Mouse (Mus musculus): ENCODE results near the gene Fuca1. TPM values are rescaled to one million over a fixed set of nuclear protein-coding genes. Genes with fewer than 3 reads are reported as not detected.

The Fuca1 gene
- polyA plus RNA-seq, 1 experiment from 2014 or later: 38.1 TPM

DNA sequence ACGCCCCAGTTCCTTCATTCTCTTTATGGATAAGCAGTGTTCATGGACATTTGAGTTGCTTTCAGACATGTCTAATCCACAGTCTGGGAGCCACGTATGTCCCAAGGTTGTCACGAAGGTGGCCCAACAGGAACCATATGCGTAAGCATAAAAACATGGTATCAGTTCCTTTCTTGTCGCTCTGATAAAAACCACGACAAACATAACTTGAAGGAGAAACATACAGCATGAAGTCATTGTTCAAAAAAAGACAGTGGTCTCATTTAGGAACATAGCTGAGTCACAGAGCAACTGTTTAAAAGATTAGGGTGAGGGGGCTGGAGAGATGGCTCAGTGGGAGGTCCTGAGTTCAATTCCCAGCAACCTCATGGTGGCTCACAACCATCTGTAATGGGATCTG, 21.7 kb downstream of the Fuca1 start:
- Histone ChIP-seq H3K4me1 (replicated peaks) (peaks cover 16% of the 10 kb centered on the region), H3K4me3 (no peak overlapping the region)
- WGBS: 45% methylated on average over 6 of the region's 6 CpGs

DNA sequence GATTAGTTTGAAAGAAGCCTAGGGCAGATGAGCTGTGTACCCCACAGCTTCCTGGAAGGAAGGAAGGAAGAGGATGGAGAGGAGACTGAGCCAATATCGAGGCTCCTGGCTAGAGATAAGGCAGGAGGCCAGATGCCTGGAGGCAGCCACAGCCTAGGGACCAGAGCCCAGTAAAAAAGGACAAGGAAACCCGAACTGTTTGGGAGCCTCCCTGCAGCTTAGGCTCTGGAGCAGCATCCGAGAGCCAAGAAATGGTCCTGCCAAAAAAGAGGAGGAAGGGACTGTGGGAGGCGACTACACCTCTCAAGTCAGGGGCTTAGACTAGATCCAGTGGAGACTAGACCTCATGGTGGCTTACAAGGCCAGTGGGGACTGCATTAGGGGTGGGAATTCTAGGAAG, 22.9 kb downstream of the Fuca1 start:
- Histone ChIP-seq H3K4me2 (no peak overlapping the region), H3K9me3 (replicated peaks) (no peaks in the 10 kb centered on the region), H3K36me3 (0 out of 2 replicates have a peak, but pooled peaks cover 8% of the 10 kb centered on the region), H3K27me3 (no peaks in the 10 kb centered on the region), H3K27ac (peak overlapping the region; percentile 6; the same call in 1 of the 2 replicates), H3K4me1 (replicated peaks) (peaks cover 24% of the 10 kb centered on the region), H3K4me3 (no peak overlapping the region), H3K9ac (no peak overlapping the region)
- ATAC-seq (replicated peaks; ENCODE audit: insufficient number of reproducible peaks, insufficient read depth, low FRiP score, low read depth): no peak
- WGBS: 40% methylated on average over 4 of the region's 4 CpGs

More for the DNA sequence above, 21.7 kb downstream of the Fuca1 start:
- H3K9me3 ChIP-seq (replicated peaks): no peaks in the 10 kb centered on the region
- no peak for ATAC-seq (replicated peaks; ENCODE audit: insufficient number of reproducible peaks, insufficient read depth, low FRiP score, low read depth)
- H3K9ac ChIP-seq: no peak overlapping the region
- no peaks in the 10 kb centered on the region for H3K27me3 ChIP-seq
- H3K36me3 ChIP-seq: 0 out of 2 replicates have a peak, but pooled peaks cover 8% of the 10 kb centered on the region
- no peak overlapping the region for H3K4me2 ChIP-seq
- no peak overlapping the region for H3K27ac ChIP-seq

DNA sequence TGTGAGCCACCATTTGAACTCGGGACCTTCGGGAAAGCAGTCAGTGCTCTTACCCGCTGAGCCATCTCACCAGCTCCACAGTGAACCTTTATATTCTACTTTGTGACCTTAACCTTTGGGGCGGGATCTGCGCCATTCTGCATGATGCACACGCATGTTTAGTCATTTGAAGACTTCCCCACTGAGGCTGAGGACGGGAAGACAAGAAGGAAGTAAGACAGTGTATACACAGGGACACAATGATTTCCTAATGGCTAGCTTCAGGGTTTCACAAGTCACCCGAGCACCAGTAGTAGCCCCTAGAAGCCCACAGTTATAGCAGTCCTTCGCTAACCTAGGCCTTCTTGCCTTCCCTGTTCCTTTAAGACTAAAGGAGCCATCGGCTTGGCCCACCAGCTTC, 25.2 kb downstream of the Fuca1 start:
- 77% methylated on average over 10 of the region's 10 CpGs for WGBS
- H3K36me3 ChIP-seq: no peaks in the 10 kb centered on the region; the same call in 1 of the 2 replicates
- ATAC-seq (replicated peaks; ENCODE audit: insufficient number of reproducible peaks, insufficient read depth, low FRiP score, low read depth): no peak
- peak overlapping the region; percentile 70 for H3K27ac ChIP-seq
- no peaks in the 10 kb centered on the region for H3K27me3 ChIP-seq
- peak overlapping the region; percentile 34 for H3K9ac ChIP-seq
- peaks cover 32% of the 10 kb centered on the region for H3K4me1 ChIP-seq (replicated peaks)
- H3K4me2 ChIP-seq: peak overlapping the region; percentile 74
- H3K4me3 ChIP-seq: peak overlapping the region; percentile 75
- no peaks in the 10 kb centered on the region for H3K9me3 ChIP-seq (replicated peaks)

DNA sequence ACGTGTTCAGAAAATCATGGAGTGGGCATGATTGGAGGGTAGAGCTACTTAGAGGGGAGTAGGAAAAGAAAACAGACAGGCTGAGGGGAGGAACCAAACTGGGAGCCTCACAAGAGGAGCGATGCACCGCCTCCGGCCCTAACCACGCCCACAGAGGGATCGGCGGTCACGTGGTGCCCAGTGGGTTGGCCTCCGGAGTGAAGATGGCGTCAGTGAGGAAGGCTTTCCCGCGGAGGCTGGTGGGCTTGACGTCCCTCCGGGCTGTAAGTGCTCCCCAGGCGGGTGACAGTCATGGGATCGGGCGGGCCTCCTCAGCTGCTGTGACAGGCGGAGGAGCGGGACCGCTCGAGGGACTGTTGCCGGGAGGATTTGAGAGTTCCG, 25.7 kb downstream of the Fuca1 start, which contains the start of gene Hmgcl:
Hmgcl (plus strand) TSS at position 171 of the 381 bp plus-strand sequence.
- Histone ChIP-seq H3K9ac (peak within 1 kb of the TSS; percentile 76), H3K36me3 (peaks cover 5% of the 10 kb centered on the region), H3K27ac (peak within 1 kb of the TSS; percentile 70), H3K27me3 (no peaks in the 10 kb centered on the region), H3K4me3 (peak within 1 kb of the TSS; percentile 75), H3K4me2 (peak within 1 kb of the TSS; percentile 74), H3K9me3 (replicated peaks) (no peaks in the 10 kb centered on the region), H3K4me1 (replicated peaks) (peaks cover 32% of the 10 kb centered on the region)
- under 1% methylated on average over 23 of the region's 23 CpGs for WGBS
- peak; percentile 91 for ATAC-seq (replicated peaks; ENCODE audit: insufficient number of reproducible peaks, insufficient read depth, low FRiP score, low read depth)

DNA sequence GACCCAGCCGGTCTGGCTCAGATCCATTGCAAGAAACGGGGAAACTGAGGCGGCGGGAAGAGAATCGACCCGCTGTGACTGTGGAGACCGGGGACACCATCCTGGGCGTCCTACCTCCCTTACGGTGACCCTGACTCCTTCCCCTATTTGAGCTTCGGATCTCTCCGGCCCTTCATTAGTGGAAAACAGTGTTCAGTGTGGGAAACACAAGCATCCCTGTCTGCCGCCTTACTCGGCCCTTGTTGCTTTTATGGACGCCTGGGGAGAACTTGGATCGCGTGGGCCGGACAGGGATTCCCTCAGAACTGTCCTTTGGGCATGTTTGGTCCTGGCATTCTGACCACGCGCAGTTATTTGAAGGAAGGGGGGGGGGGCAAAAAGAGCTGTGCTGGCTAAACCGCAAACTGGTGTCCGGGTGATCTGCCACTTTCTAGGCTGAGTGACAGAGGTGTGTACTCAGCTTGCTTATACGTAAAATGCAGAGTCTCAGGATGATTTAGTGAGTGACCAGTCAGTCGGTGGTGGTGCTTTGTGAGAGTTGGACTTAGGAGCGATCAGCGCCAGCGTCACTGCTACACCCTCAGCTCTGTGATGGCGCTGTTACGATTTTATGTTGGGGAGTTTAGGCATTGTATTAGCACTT, 26.2 kb downstream of the Fuca1 start:
- H3K36me3 ChIP-seq: peaks cover 10% of the 10 kb centered on the region
- ATAC-seq (replicated peaks; ENCODE audit: insufficient number of reproducible peaks, insufficient read depth, low FRiP score, low read depth): peak; percentile 3; the same call in 1 of the 2 replicates
- no peaks in the 10 kb centered on the region for H3K27me3 ChIP-seq
- peak overlapping the region; percentile 76 for H3K9ac ChIP-seq
- H3K4me1 ChIP-seq (replicated peaks): peaks cover 32% of the 10 kb centered on the region
- H3K9me3 ChIP-seq (replicated peaks): no peaks in the 10 kb centered on the region
- H3K4me3 ChIP-seq: peak overlapping the region; percentile 75
- peak overlapping the region; percentile 74 for H3K4me2 ChIP-seq
- WGBS: 1% methylated on average over 28 of the region's 28 CpGs
- H3K27ac ChIP-seq: peak overlapping the region; percentile 70

DNA sequence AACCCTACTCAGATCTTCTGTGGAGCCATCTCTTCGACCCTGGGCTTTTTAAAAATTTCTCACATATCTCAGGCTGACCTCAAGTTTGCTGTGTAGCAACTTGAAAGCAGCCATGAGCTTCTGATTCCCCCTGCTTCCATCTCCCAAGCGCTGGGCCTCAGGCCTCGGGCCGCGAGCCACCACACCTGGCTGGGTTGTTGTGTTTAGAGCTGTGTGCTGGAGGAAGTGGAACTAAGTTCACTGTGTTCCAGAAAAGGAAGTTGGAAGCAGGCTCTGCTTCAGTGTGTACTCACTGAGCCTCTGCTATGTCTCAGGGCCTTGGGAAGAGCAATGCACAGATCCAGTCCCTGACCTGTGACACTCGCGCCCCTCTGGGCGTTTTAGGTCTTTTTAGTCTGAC, 27.6 kb downstream of the Fuca1 start:
- H3K27ac ChIP-seq: no peak overlapping the region
- 87% methylated on average over 8 of the region's 8 CpGs for WGBS
- no peak for ATAC-seq (replicated peaks; ENCODE audit: insufficient number of reproducible peaks, insufficient read depth, low FRiP score, low read depth)
- peak overlapping the region; percentile 21; the same call in 1 of the 2 replicates for H3K4me2 ChIP-seq
- H3K9me3 ChIP-seq (replicated peaks): no peaks in the 10 kb centered on the region
- peaks cover 31% of the 10 kb centered on the region for H3K4me1 ChIP-seq (replicated peaks)
- H3K36me3 ChIP-seq: peaks cover 24% of the 10 kb centered on the region
- no peak overlapping the region for H3K9ac ChIP-seq
- no peak overlapping the region for H3K4me3 ChIP-seq
- H3K27me3 ChIP-seq: no peaks in the 10 kb centered on the region

DNA sequence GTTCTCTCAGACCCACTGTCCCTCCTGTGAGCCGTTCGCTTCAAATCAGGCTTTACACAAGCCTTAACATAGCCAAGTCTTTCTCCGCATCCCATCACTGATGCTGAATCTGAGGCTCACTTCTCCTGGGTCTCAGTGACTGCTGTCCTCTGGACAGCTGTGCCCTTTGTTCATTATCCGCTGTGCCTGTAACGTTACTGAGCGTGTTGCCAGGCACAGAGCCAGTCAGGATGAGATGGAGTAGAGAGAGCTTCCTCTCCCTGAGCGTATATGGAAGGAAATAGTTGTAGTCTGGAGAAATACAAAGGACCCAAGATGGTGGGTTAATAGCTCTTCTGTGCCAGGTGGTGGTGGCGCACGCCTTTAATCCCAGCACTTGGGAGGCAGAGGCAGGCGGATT, 28.9 kb downstream of the Fuca1 start:
- no peak for ATAC-seq (replicated peaks; ENCODE audit: insufficient number of reproducible peaks, insufficient read depth, low FRiP score, low read depth)
- Histone ChIP-seq H3K36me3 (peaks cover 26% of the 10 kb centered on the region), H3K27ac (peak overlapping the region; percentile 60), H3K4me2 (no peak overlapping the region), H3K27me3 (no peaks in the 10 kb centered on the region), H3K9ac (no peak overlapping the region), H3K4me1 (replicated peaks) (peaks cover 24% of the 10 kb centered on the region), H3K9me3 (replicated peaks) (no peaks in the 10 kb centered on the region), H3K4me3 (no peak overlapping the region)
- WGBS: 75% methylated on average over 10 of the region's 10 CpGs

DNA sequence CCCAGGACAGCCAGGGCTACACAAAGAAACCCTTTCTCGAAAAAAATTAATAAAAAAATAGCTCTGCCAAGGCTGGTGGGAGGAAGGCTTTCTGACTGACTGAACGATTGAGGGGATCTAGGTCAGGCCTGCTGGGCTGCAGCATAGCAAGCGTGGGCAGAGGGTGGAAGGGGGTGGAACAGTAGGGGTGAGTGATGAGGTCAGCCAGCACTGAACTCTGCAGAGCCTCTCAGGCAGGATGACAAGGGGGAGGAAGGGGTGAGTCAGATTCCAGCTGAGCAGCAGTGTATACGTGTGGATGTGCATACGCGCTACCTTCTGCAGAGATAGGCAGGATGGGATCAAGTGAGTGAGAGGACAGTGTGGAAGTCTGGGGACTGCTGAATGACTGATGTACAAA, 29.4 kb downstream of the Fuca1 start:
- peaks cover 29% of the 10 kb centered on the region for H3K36me3 ChIP-seq
- no peak overlapping the region for H3K4me3 ChIP-seq
- no peaks in the 10 kb centered on the region for H3K27me3 ChIP-seq
- no peak for ATAC-seq (replicated peaks; ENCODE audit: insufficient number of reproducible peaks, insufficient read depth, low FRiP score, low read depth)
- no peak overlapping the region for H3K4me2 ChIP-seq
- H3K9ac ChIP-seq: no peak overlapping the region
- H3K27ac ChIP-seq: peak overlapping the region; percentile 60
- WGBS: 36% methylated on average over 6 of the region's 6 CpGs
- peaks cover 24% of the 10 kb centered on the region for H3K4me1 ChIP-seq (replicated peaks)
- H3K9me3 ChIP-seq (replicated peaks): no peaks in the 10 kb centered on the region

DNA sequence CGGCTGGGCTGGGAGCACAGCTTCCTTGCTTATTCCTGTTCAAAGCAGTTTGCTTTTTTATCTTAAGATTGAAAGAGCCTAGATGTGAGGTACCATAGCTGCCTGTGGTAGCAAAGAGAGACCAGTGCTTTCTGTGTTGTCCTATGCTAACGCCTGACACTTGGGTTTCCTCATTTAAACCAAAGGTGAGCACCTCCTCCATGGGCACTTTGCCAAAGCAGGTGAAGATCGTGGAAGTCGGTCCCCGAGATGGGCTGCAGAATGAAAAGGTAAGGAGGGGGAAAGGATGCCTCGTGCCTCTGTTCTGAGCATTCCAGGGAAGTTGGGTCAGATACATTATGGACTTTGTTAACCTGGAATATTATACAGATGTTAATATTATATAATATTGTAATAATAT, 29.8 kb downstream of the Fuca1 start:
- Histone ChIP-seq H3K9me3 (replicated peaks) (no peaks in the 10 kb centered on the region), H3K27me3 (no peaks in the 10 kb centered on the region), H3K4me2 (no peak overlapping the region), H3K9ac (no peak overlapping the region), H3K27ac (peak overlapping the region; percentile 60), H3K4me1 (replicated peaks) (peaks cover 24% of the 10 kb centered on the region), H3K36me3 (peaks cover 34% of the 10 kb centered on the region), H3K4me3 (no peak overlapping the region)
- ATAC-seq (replicated peaks; ENCODE audit: insufficient number of reproducible peaks, insufficient read depth, low FRiP score, low read depth): no peak
- 79% methylated on average over 6 of the region's 6 CpGs for WGBS

DNA sequence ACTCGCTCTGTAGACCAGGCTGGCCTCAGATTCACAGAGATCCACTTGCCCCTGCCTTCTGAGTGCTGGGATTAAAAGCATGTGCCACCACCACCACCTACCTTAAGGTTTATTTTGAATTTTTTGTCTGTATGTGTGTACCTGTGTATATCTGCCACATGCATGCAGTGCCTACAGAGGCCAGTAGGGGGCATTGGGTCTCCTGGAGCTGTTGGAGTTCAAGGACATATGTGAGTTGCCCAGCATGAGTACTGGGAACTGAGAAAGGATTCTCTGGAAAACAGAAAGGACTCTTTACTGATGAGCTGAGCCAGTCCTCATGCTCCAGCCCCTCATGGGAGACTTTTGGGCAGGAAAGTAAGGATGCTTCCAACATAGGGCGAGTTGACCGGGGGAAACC, 31.0 kb downstream of the Fuca1 start:
- 93% methylated on average over 3 of the region's 3 CpGs for whole genome bisulfite sequencing
- no peak overlapping the region for H3K4me2 ChIP-seq
- no peaks in the 10 kb centered on the region for H3K9me3 ChIP-seq (replicated peaks)
- ATAC-seq (replicated peaks; ENCODE audit: insufficient number of reproducible peaks, insufficient read depth, low FRiP score, low read depth): no peak
- H3K27me3 ChIP-seq: no peaks in the 10 kb centered on the region
- no peak overlapping the region for H3K4me3 ChIP-seq
- peaks cover 18% of the 10 kb centered on the region for H3K4me1 ChIP-seq (replicated peaks)
- H3K9ac ChIP-seq: no peak overlapping the region
- no peak overlapping the region for H3K27ac ChIP-seq
- H3K36me3 ChIP-seq: peaks cover 42% of the 10 kb centered on the region

DNA sequence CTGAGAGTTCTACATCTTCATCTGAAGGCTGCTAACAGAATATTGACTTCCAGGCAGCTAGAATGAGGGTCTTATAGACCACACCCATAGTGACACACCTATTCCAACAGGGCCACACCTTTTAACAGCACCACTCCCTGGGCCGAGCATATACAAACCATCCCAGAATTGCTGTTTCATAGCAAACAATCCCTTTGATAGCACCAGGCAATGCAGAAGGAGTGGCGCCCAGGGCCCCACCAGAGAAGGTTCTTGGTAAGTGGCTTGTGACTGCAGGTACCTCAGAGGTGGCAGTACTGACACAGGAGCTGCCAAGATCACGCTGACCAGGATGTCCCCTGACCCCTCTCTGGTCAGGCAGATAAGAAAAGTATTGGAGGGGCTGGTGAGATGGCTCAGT, 32.6 kb downstream of the Fuca1 start:
- Histone ChIP-seq H3K9ac (no peak overlapping the region), H3K4me2 (no peak overlapping the region), H3K27ac (no peak overlapping the region), H3K36me3 (peaks cover 55% of the 10 kb centered on the region), H3K9me3 (replicated peaks) (no peaks in the 10 kb centered on the region), H3K27me3 (no peaks in the 10 kb centered on the region), H3K4me3 (no peak overlapping the region), H3K4me1 (replicated peaks) (peaks cover 9% of the 10 kb centered on the region)
- 83% methylated on average over 3 of the region's 3 CpGs for WGBS
- no peak for ATAC-seq (replicated peaks; ENCODE audit: insufficient number of reproducible peaks, insufficient read depth, low FRiP score, low read depth)

DNA sequence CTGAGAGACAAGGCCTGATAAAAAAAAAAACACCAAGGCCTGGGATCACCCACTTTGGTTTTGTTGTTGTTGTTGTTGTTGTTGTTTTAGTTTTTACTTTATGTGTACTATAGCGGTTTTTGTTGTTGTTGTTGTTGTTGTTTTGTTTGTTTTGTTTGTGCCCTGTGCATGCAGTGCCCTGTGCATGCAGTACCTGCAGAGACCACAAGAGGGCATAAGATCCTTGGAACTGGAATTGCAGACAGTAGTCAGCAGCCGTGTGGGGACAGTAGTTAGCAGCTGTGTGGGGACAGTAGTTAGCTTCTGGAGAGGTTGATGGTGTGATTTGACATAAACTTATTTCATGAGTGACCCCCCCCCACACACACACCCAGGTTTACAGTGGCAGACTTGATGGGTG, 33.7 kb downstream of the Fuca1 start:
- Histone ChIP-seq H3K27me3 (no peaks in the 10 kb centered on the region), H3K4me2 (no peak overlapping the region), H3K4me3 (no peak overlapping the region), H3K9ac (no peak overlapping the region), H3K4me1 (replicated peaks) (peaks cover 8% of the 10 kb centered on the region), H3K36me3 (peaks cover 59% of the 10 kb centered on the region), H3K9me3 (replicated peaks) (no peaks in the 10 kb centered on the region), H3K27ac (no peak overlapping the region)
- no peak for ATAC-seq (replicated peaks; ENCODE audit: insufficient number of reproducible peaks, insufficient read depth, low FRiP score, low read depth)
- 15% methylated on average over 2 of the region's 2 CpGs for WGBS

Data from heart, embryonic 15.5 days (tissue).